Mouse (Mus musculus) CH12.LX (cell line): Measurements from ENCODE around the gene Gm1673.

Experiments used
- CHD1 ChIP-seq: IDR thresholded peaks from 2 replicates; pipeline ENCODE4 v1.6.1; 2012; ENCODE audit warnings: low read depth, low read length, improper control_type of control experiment, inconsistent platforms
- CTCF ChIP-seq, 2 experiments: IDR thresholded peaks in 1 of 2; conservative IDR thresholded peaks in 1 of 2; 2 replicates each; pipeline ENCODE4 v1.5.1; 2011 to 2012; ENCODE audit warnings: low read depth in 2 of 2, low read length in 2 of 2, improper control_type of control experiment in 1 of 2, inconsistent platforms in 1 of 2, mild to moderate bottlenecking in 1 of 2, moderate library complexity in 1 of 2
- POLR2A ChIP-seq: IDR thresholded peaks from 2 replicates; pipeline ENCODE4 v1.6.1; 2011; ENCODE audit warnings: low read depth, mild to moderate bottlenecking, improper control_type of control experiment, low read length
- USF1 ChIP-seq: IDR thresholded peaks from 2 replicates; pipeline ENCODE4 v1.6.1; 2014; ENCODE audit warnings: low read depth, mild to moderate bottlenecking, inconsistent platforms, low read length, improper control_type of control experiment
- ZC3H11A ChIP-seq: IDR thresholded peaks from 2 replicates; pipeline ENCODE4 v1.6.1; 2012; ENCODE audit warnings: low read depth, mild to moderate bottlenecking, inconsistent platforms, low read length, improper control_type of control experiment

- no peak for TF ChIP-seq USF1
- no peak for TF ChIP-seq CHD1
- no peak for TF ChIP-seq POLR2A
- no peak for TF ChIP-seq CTCF (conservative IDR thresholded peaks at IDR 0.05 in 1 of 2, IDR thresholded peaks at IDR 0.05 in 1 of 2; ENCODE audit: low read depth in 2 of 2, low read length in 2 of 2)
- TF ChIP-seq ZC3H11A = no peak
Observed at GRCm38 (mm10) chr5:33983309-33984121, at the start of gene Gm1673.
